Mouse (Mus musculus): Measurements from ENCODE around the gene Smg8. TPM values are rescaled to one million over a fixed set of nuclear protein-coding genes. Genes with fewer than 3 reads are reported as not detected.
"Not testable (repeated sequence)": the region's sequence is repeated elsewhere in the genome, so short reads cannot be mapped to it uniquely, and the experiment has no call there.

The Smg8 gene
- total RNA-seq, 2 experiments from 2014 or later = 10.4 to 10.5 TPM

DNA sequence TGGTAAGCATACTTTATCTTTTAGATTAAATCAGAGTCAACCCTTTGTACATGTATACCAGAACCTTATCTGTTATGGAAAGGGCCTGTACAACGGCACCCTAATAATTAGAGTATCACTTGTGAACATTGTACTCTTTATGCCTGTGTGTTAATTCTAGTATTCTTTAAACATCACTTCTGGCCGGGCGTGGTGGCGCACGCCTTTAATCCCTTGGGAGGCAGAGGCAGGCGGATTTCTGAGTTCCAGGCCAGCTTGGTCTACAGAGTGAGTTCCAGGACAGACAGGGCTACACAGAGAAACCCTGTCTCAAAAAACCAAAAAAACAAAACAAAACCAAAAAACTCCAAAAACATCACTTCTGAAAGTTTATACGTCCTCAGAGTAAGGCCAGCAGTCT, 37.7 kb downstream of the Smg8 start:
- DNase-seq; intact Hi-C loops (cut with DNase I): not testable (repeated sequence)

DNA sequence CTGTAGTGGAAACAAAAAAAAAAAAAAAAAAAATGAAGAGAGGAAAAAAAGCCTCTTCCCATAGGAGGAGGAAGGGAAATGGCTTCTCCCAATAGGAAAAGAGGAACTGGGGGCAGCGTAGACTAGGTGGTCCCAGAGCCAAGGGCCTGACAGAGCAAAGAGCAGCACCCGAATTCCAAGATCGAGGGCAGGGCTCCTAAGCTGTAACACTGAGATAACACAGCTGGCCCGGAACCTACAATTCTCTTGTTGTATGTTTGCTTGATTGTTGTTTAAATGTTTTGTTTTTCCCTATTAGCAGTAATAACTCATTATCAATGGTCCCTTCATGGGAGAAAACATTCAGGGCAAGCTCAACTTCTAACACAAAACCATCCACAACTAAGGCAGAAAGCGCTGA, 39.6 kb downstream of the Smg8 start:
- DNase-seq = no peak
- intact Hi-C loops (cut with DNase I) = no loop called here

DNA sequence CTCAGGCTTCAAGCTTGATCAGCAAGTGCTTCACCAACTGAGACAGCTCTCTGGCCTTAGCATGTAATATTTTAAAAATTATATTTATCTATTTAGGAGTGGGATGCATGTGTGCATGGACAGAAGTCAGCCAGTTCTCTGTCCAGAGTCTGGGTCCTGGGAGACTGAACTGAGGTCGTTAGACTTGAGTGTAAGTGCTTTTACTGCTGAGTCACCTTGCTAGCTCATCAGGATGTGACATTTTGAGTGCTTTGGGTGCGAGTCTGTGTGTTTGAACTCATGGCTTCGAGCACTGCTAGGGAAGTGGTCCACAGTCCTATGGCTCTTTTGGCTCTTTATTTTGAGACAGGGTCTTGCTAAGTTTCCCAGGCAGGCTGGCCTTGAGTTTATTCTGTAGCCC, 43.5 kb downstream of the Smg8 start:
- intact Hi-C loops (cut with DNase I) = no loop called here
- no peak for DNase-seq

DNA sequence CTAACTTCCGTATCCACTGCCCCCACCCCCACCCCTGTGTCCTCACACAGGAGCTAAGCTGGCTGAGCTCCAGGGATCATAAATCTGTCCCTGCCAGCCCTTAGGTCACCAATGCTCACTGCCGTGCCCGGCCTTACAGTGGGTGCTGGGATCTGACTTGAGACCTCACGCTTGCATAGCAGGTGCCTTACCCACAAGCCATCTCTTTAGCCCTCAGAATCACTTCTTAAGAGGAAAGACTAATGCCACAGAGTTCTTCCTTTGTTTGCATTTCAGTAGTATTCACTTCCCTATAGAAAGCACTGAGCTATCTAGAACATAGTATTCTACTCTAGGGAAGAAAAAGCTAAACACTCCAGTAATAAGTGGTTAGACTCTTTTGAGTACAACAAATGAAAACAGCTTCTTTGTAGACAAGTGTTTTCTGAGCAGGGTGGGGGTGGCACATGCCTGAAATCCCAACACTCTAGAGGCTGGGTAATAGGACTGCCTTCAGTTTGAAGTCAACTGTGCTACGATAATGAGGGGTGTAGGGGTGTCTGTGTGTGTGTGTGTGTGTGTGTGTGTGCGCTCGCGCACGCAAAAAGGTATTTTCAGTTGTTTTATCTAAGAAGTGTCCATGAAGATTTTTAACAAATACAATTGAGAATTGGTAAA, 47.1 kb downstream of the Smg8 start:
- no peak for DNase-seq
- intact Hi-C loops (cut with DNase I) = no loop called here

DNA sequence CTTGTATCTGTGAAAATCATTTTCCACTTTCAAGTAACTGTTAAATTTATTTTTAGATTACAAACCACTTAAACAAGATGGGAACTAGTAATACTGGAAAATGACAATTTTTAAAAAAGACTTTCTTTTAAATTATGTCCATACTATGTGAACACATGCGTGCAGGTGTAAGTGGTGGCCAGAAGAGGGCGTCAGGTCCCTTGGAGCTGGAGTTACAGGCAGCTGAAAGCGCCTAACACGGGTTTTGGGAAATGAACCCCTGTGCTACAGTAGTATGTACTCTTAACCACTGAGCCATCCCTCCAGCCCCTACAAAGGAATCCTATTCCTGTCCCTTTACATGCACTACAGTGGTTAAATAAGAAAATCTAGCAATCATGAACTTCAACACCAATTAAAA, 50.4 kb downstream of the Smg8 start:
- no peak for DNase-seq
- intact Hi-C loops (cut with DNase I) = no loop called here

DNA sequence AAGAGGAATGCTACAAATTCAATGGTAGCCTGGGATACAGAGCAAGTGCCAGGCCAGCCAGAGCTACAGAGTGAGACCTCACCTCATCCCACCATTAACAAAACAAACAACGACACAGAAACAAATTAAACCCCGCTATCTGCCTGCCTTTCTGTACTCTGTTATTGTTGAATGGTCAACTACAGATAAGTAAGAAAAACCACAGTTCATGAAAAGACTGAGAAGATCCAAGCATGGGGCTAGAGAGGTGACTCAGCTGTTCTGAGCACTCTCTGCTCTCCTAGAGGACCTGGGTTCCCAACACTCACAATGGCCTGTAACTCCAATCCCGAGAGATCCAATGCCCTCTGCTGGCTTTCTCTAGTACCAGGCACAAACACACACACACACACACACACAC, 58.4 kb downstream of the Smg8 start:
- no peak for DNase-seq
- intact Hi-C loops (cut with DNase I) = no loop called here

Small RNA genes within 50 kb of the gene (microRNA-seq; reads per million reads assigned to microRNA genes)
- gene Mir301 = 87.6 to 4,447 reads per million in 2 experiments

Other genes starting within 250 kb of the Smg8 start
- 10 to 100 TPM; 26.1 to 31.3 TPM for gene Ypel2, start 93.1 kb downstream of the Smg8 start, total RNA-seq (2021)
- 10 to 100 TPM in 1 of 2 experiments, 1 to 10 TPM in 1; 9.7 to 13.2 TPM for gene Gdpd1, start 12.7 kb downstream of the Smg8 start, total RNA-seq (2021)
- 1 to 10 TPM; 4.4 TPM for gene Prr11, start 21.9 kb upstream of the Smg8 start, total RNA-seq (2021)
- gene Ska2, start 22.5 kb upstream of the Smg8 start, total RNA-seq (2021) = 10 to 100 TPM; 18.0 to 23.7 TPM
- 10 to 100 TPM; 10.5 to 11.4 TPM for gene Trim37, start 40.3 kb upstream of the Smg8 start, total RNA-seq (2021)

Data from heart, postnatal 10 days (tissue).